Mouse (Mus musculus): Measurements from ENCODE around the gene Lgmn.

DNA sequence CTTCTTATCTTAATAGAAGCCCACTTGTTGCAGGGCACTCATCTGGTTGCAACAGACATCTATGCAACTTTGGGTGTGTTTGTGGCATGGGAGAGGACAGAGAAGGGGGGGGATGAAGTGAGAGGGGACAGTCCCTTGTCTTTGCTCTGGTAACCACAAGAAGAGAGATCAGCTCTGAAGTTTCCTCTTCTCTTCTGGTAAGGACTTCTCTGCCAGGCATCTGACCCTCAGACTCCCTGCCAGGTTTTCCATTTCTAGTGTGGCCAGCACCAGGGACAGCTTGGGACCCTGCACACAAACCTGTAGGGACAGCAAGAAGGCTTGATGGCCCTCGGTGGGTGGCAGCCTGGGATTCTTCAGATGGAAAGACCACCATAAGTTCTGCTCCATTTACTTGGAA lies 88.6 kb downstream of the Lgmn start:
- no peak for TF ChIP-seq CTCF (IDR thresholded peaks at IDR 0.05; ENCODE audit: low read depth)
- no peak for TF ChIP-seq EP300 (optimal IDR thresholded peaks at IDR 0.05)

Data from stomach, postnatal 0 days (tissue).